Mouse (Mus musculus): Measurements from ENCODE around the gene Dclre1b.
A peak's percentile ranks its signal among the peaks of the same experiment; 100 is the strongest.
"Not testable (repeated sequence)": the region's sequence is repeated elsewhere in the genome, so short reads cannot be mapped to it uniquely, and the experiment has no call there.

Dclre1b gene

GRCm38 (mm10) chr3:103810967-103811366 is 1.7 kb upstream of the Dclre1b start:
- DNase-seq (ENCODE audit: low spot score): no peak

GRCm38 (mm10) chr3:103809799-103810150 is 531 bp upstream of the Dclre1b start:
- no peak for DNase-seq (ENCODE audit: low spot score)

GRCm38 (mm10) chr3:103805671-103806070 is 3.6 kb downstream of the Dclre1b start:
- no peak for DNase-seq (ENCODE audit: low spot score)

GRCm38 (mm10) chr3:103802861-103803260 is 6.4 kb downstream of the Dclre1b start:
- peak; percentile 27 for DNase-seq (ENCODE audit: low spot score)

GRCm38 (mm10) chr3:103801631-103802531 is 7.4 kb downstream of the Dclre1b start:
- DNase-seq (ENCODE audit: low spot score): peak; percentile 72

- DNase-seq (ENCODE audit: low spot score): no peak
Measured at GRCm38 (mm10) chr3:103799507-103799906, 9.7 kb downstream of the Dclre1b start.

GRCm38 (mm10) chr3:103796389-103796788 is 12.9 kb downstream of the Dclre1b start:
- DNase-seq (ENCODE audit: low spot score): no peak

- no peak for DNase-seq (ENCODE audit: low spot score)
Measured at GRCm38 (mm10) chr3:103792566-103792965, 16.7 kb downstream of the Dclre1b start.

- not testable (repeated sequence) for DNase-seq (ENCODE audit: low spot score)
Measured at GRCm38 (mm10) chr3:103792111-103792406, 17.2 kb downstream of the Dclre1b start.

- peak; percentile 93 for DNase-seq (ENCODE audit: low spot score)
Measured at GRCm38 (mm10) chr3:103791230-103792110, 17.8 kb downstream of the Dclre1b start, which contains the start of gene Hipk1. Gene Hipk1, minus strand, starts transcription at chr3:103791563.

- peak; percentile 55 for DNase-seq (ENCODE audit: low spot score)
Measured at GRCm38 (mm10) chr3:103790346-103791145, 18.7 kb downstream of the Dclre1b start.

- peak; percentile 76 for DNase-seq (ENCODE audit: low spot score)
Measured at GRCm38 (mm10) chr3:103789891-103790345, 19.3 kb downstream of the Dclre1b start.

GRCm38 (mm10) chr3:103789096-103789495 is 20.1 kb downstream of the Dclre1b start:
- DNase-seq (ENCODE audit: low spot score): no peak

- no peak for DNase-seq (ENCODE audit: low spot score)
Measured at GRCm38 (mm10) chr3:103787225-103787624, 22.0 kb downstream of the Dclre1b start.

GRCm38 (mm10) chr3:103782844-103783609 is 26.2 kb downstream of the Dclre1b start:
- no peak for DNase-seq (ENCODE audit: low spot score)

GRCm38 (mm10) chr3:103780777-103781176 is 28.5 kb downstream of the Dclre1b start:
- no peak for DNase-seq (ENCODE audit: low spot score)

- no peak for DNase-seq (ENCODE audit: low spot score)
Measured at GRCm38 (mm10) chr3:103780271-103780670, 29.0 kb downstream of the Dclre1b start.

- no peak for DNase-seq (ENCODE audit: low spot score)
Measured at GRCm38 (mm10) chr3:103779183-103779582, 30.1 kb downstream of the Dclre1b start.

- no peak for DNase-seq (ENCODE audit: low spot score)
Measured at GRCm38 (mm10) chr3:103778660-103779059, 30.6 kb downstream of the Dclre1b start.

GRCm38 (mm10) chr3:103777940-103778339 is 31.3 kb downstream of the Dclre1b start:
- peak; percentile 37 for DNase-seq (ENCODE audit: low spot score)

- DNase-seq (ENCODE audit: low spot score): no peak
Measured at GRCm38 (mm10) chr3:103774009-103774408, 35.2 kb downstream of the Dclre1b start.

All from T-cell, adult 2 months (primary cell).